Mouse (Mus musculus) CH12.LX (cell line): ENCODE measurements at regions not wholly inside any gene's neighbourhood (a gene's known extent, or its start where the extent isn't known, plus 50 kb on each side); places are given as distances from the start of the nearest gene placed in this dataset.

Experiments
- DNase-seq: peaks from one replicate; pipeline ENCODE4 v3.0.0-alpha.2; 2013; ENCODE audit errors: extremely low read depth
- H3K27ac ChIP-seq: 2 replicates; pipeline ENCODE4 v1.5.1; 2012; ENCODE audit warnings: low read depth, mild to moderate bottlenecking, control low read depth, moderate library complexity; ENCODE audit not compliant: insufficient read depth
- H3K27me3 ChIP-seq: replicated peaks from 2 replicates; pipeline ENCODE3; 2012; ENCODE audit warnings: inconsistent platforms
- H3K36me3 ChIP-seq, 2 experiments: replicated peaks in 1 of 2; 2 replicates each; pipeline versions ENCODE3 to v1.6.1; 2012; ENCODE audit warnings: inconsistent platforms in 1 of 2, low read length in 1 of 2, mild to moderate bottlenecking in 1 of 2, mixed read lengths in 1 of 2, moderate library complexity in 1 of 2; ENCODE audit not compliant: control insufficient read depth in 1 of 2, insufficient read depth in 1 of 2
- H3K4me1 ChIP-seq, 2 experiments: 2 replicates each; pipeline ENCODE4 v1.6.1; 2012; ENCODE audit warnings: inconsistent platforms in 1 of 2, moderate library complexity in 1 of 2; ENCODE audit not compliant: insufficient read depth in 2 of 2, control insufficient read depth in 1 of 2
- H3K4me2 ChIP-seq: 2 replicates; pipeline ENCODE4 v1.6.1; 2012; ENCODE audit warnings: low read depth, mild to moderate bottlenecking, control low read depth; ENCODE audit not compliant: poor library complexity, insufficient read depth, severe bottlenecking
- H3K4me3 ChIP-seq, 3 experiments: fragments of 150-350 bp in 1 of 3; sonication (generic) in 1 of 3; replicated peaks in 1 of 3; 2 replicates each; pipeline versions ENCODE3 to v1.5.1; 2011 to 2012; ENCODE audit warnings: low read depth in 2 of 3, low read length in 2 of 3, mild to moderate bottlenecking in 2 of 3, moderate library complexity in 2 of 3, control low read depth in 1 of 3, improper control_type of control experiment in 1 of 3, inconsistent platforms in 1 of 3, mixed read lengths in 1 of 3; ENCODE audit not compliant: poor library complexity in 1 of 3
- H3K79me2 ChIP-seq: replicated peaks from 2 replicates; pipeline ENCODE4 v1.6.1; 2012; ENCODE audit warnings: mild to moderate bottlenecking, moderate library complexity; ENCODE audit not compliant: control insufficient read depth, poor library complexity, insufficient read depth, severe bottlenecking; ENCODE audit errors: extremely low read depth
- H3K9ac ChIP-seq: 2 replicates; pipeline ENCODE4 v1.6.1; 2012; ENCODE audit warnings: low read depth, mild to moderate bottlenecking, control low read depth, moderate library complexity; ENCODE audit not compliant: insufficient read depth
- H3K9me3 ChIP-seq: replicated peaks from 2 replicates; pipeline ENCODE3; 2012; ENCODE audit warnings: low read length, inconsistent platforms, mixed read lengths
- BHLHE40 ChIP-seq: IDR thresholded peaks from 2 replicates; pipeline ENCODE4 v1.6.1; 2011; ENCODE audit warnings: mild to moderate bottlenecking, low read depth, low read length, improper control_type of control experiment
- CTCF ChIP-seq, 2 experiments: IDR thresholded peaks in 1 of 2; conservative IDR thresholded peaks in 1 of 2; 2 replicates each; pipeline ENCODE4 v1.5.1; 2011 to 2012; ENCODE audit warnings: low read depth in 2 of 2, low read length in 2 of 2, improper control_type of control experiment in 1 of 2, inconsistent platforms in 1 of 2, mild to moderate bottlenecking in 1 of 2, moderate library complexity in 1 of 2
- ELF1 ChIP-seq: IDR thresholded peaks from 2 replicates; pipeline ENCODE4 v1.6.1; 2014; ENCODE audit warnings: low read depth, mild to moderate bottlenecking, inconsistent platforms, low read length, improper control_type of control experiment
- EP300 ChIP-seq: IDR thresholded peaks from 2 replicates; pipeline ENCODE4 v1.6.1; 2011; ENCODE audit warnings: low read length, improper control_type of control experiment
- GABPA ChIP-seq: IDR thresholded peaks from 2 replicates; pipeline ENCODE4 v1.6.1; 2012; ENCODE audit warnings: low read depth, low read length, improper control_type of control experiment, inconsistent platforms; ENCODE audit not compliant: insufficient replicate concordance
- HCFC1 ChIP-seq: IDR thresholded peaks from 2 replicates; pipeline ENCODE4 v1.6.1; 2012; ENCODE audit warnings: low read depth, mild to moderate bottlenecking, inconsistent platforms, low read length, improper control_type of control experiment
- IRF4 ChIP-seq: IDR thresholded peaks from 2 replicates; pipeline ENCODE4 v1.6.1; 2014; ENCODE audit warnings: low read depth, mild to moderate bottlenecking, inconsistent platforms, low read length, improper control_type of control experiment
- JUND ChIP-seq: conservative IDR thresholded peaks from 2 replicates; pipeline ENCODE4 v1.6.1; 2011; ENCODE audit warnings: low read depth, low read length, improper control_type of control experiment
- KAT2A ChIP-seq: IDR thresholded peaks from 2 replicates; pipeline ENCODE4 v1.6.1; 2012; ENCODE audit warnings: low read length, improper control_type of control experiment, inconsistent platforms; ENCODE audit not compliant: insufficient replicate concordance
- MAFK ChIP-seq: IDR thresholded peaks from 2 replicates; pipeline ENCODE4 v1.6.1; 2011; ENCODE audit warnings: low read length, improper control_type of control experiment; ENCODE audit not compliant: insufficient replicate concordance
- MAZ ChIP-seq: IDR thresholded peaks from 2 replicates; pipeline ENCODE4 v1.6.1; 2012; ENCODE audit warnings: low read depth, mild to moderate bottlenecking, inconsistent platforms, low read length, improper control_type of control experiment, moderate library complexity
- MEF2A ChIP-seq: IDR thresholded peaks from 2 replicates; pipeline ENCODE4 v1.6.1; 2014; ENCODE audit warnings: low read depth, mild to moderate bottlenecking, inconsistent platforms, low read length, improper control_type of control experiment, borderline replicate concordance
- MXI1 ChIP-seq: IDR thresholded peaks from 2 replicates; pipeline ENCODE4 v1.6.1; 2011; ENCODE audit warnings: mild to moderate bottlenecking, low read depth, low read length, improper control_type of control experiment
- MYC ChIP-seq: IDR thresholded peaks from 2 replicates; pipeline ENCODE4 v1.6.1; 2011; ENCODE audit warnings: low read depth, mild to moderate bottlenecking, improper control_type of control experiment, low read length
- NRF1 ChIP-seq: IDR thresholded peaks from 2 replicates; pipeline ENCODE4 v1.6.1; 2014; ENCODE audit warnings: low read depth, mild to moderate bottlenecking, inconsistent platforms, low read length, improper control_type of control experiment, moderate library complexity
- RAD21 ChIP-seq: IDR thresholded peaks from 2 replicates; pipeline ENCODE4 v1.6.1; 2011; ENCODE audit warnings: low read depth, mild to moderate bottlenecking, low read length, improper control_type of control experiment, moderate library complexity
- RCOR1 ChIP-seq: conservative IDR thresholded peaks from 2 replicates; pipeline ENCODE4 v1.6.1; 2012; ENCODE audit warnings: low read depth, mild to moderate bottlenecking, inconsistent platforms, low read length, improper control_type of control experiment
- TBP ChIP-seq: conservative IDR thresholded peaks from 2 replicates; pipeline ENCODE4 v1.6.1; 2011; ENCODE audit warnings: low read depth, low read length, improper control_type of control experiment
- TCF12 ChIP-seq: IDR thresholded peaks from 2 replicates; pipeline ENCODE4 v1.6.1; 2014; ENCODE audit warnings: low read depth, mild to moderate bottlenecking, inconsistent platforms, low read length, improper control_type of control experiment
- UBTF ChIP-seq: IDR thresholded peaks from 2 replicates; pipeline ENCODE4 v1.6.1; 2012; ENCODE audit warnings: low read depth, mild to moderate bottlenecking, inconsistent platforms, low read length, improper control_type of control experiment, moderate library complexity
- USF1 ChIP-seq: IDR thresholded peaks from 2 replicates; pipeline ENCODE4 v1.6.1; 2014; ENCODE audit warnings: low read depth, mild to moderate bottlenecking, inconsistent platforms, low read length, improper control_type of control experiment
- USF2 ChIP-seq: conservative IDR thresholded peaks from 2 replicates; pipeline ENCODE4 v1.6.1; 2011; ENCODE audit warnings: low read depth, low read length, improper control_type of control experiment
- ZC3H11A ChIP-seq: IDR thresholded peaks from 2 replicates; pipeline ENCODE4 v1.6.1; 2012; ENCODE audit warnings: low read depth, mild to moderate bottlenecking, inconsistent platforms, low read length, improper control_type of control experiment
- ZKSCAN1 ChIP-seq: IDR thresholded peaks from 2 replicates; pipeline ENCODE4 v1.6.1; 2012; ENCODE audit warnings: low read depth, inconsistent platforms, low read length, improper control_type of control experiment, borderline replicate concordance
- ZNF384 ChIP-seq: IDR thresholded peaks from 2 replicates; pipeline ENCODE4 v1.6.1; 2012; ENCODE audit warnings: low read depth, low read length, improper control_type of control experiment, inconsistent platforms
- dilution Hi-C: fragments of 300-500 bp; cut with MboI; formaldehyde crosslinking; loops from 2 replicates; pipeline ENCODE4 v1.14.3; 2020; ENCODE audit warnings: low sequenced_read_pairs; ENCODE audit not compliant: extremely low pct_unique_long_range_greater_than_20kb, extremely low pct_ligation_motif_present
- in situ Hi-C: fragments of 300-500 bp; cut with MboI; formaldehyde crosslinking; loops from 3 replicates; pipeline ENCODE4 v1.14.3; 2019; ENCODE audit warnings: low sequenced_read_pairs, low pct_ligation_motif_present, low pct_unique_long_range_greater_than_20kb, mixed read lengths

GRCm38 (mm10) chr10:66177318-66177717, 918.6 kb upstream of the Jmjd1c start:
- dilution Hi-C loops, result no loop called here
- DNase-seq, result no peak
- no peak overlapping the region for H3K4me3 ChIP-seq
- no peak overlapping the region for H3K27ac ChIP-seq
- H3K9ac ChIP-seq, result no peak overlapping the region
- H3K36me3 ChIP-seq, result no peaks in the 10 kb centered on the region
- no peaks in the 10 kb centered on the region for H3K79me2 ChIP-seq
- H3K4me1 ChIP-seq, result no peaks in the 10 kb centered on the region
- H3K4me2 ChIP-seq, result no peak overlapping the region
- H3K27me3 ChIP-seq, result no peaks in the 10 kb centered on the region
- TF ChIP-seq IRF4 (no peak), MEF2A (no peak), MYC (no peak), TCF12 (no peak)
- in situ Hi-C loops, result no loop called here
- peaks cover 4% of the 10 kb centered on the region for H3K9me3 ChIP-seq

DNA sequence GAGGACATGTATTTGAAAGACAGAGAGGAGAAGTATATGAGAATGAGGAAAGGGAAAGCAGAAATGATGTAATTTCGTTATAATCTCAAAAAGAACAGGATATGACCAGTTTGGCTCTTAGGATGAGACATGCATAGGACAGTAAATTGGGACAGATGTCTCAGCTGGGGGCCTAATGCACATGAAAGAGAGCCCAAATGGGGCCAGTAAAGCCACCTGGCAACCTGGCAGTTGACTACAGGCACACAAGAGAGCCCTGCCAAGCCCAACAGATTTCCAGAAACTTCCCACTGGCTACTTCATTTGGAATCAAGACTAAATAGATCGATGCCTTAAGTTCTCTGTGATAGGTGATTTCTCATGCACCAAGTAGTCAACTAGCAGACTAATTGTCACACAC, 914.7 kb upstream of the Jmjd1c start:
- in situ Hi-C loops, result no loop called here
- no peaks in the 10 kb centered on the region for H3K36me3 ChIP-seq
- H3K4me3 ChIP-seq, result no peak overlapping the region
- H3K27ac ChIP-seq, result no peak overlapping the region
- H3K9ac ChIP-seq, result no peak overlapping the region
- H3K4me2 ChIP-seq, result no peak overlapping the region
- peaks cover 2% of the 10 kb centered on the region for H3K9me3 ChIP-seq
- DNase-seq, result no peak
- no peaks in the 10 kb centered on the region for H3K4me1 ChIP-seq
- dilution Hi-C loops, result no loop called here
- no peaks in the 10 kb centered on the region for H3K79me2 ChIP-seq
- no peaks in the 10 kb centered on the region for H3K27me3 ChIP-seq
- TF ChIP-seq MAZ, result no peak
- TF ChIP-seq HCFC1, result no peak
- no peak for TF ChIP-seq EP300
- TF ChIP-seq KAT2A, result no peak
- TF ChIP-seq RAD21, result no peak
- no peak for TF ChIP-seq MAFK
- no peak for TF ChIP-seq TCF12
- no peak for TF ChIP-seq IRF4
- no peak for TF ChIP-seq ELF1
- TF ChIP-seq USF1, result no peak
- TF ChIP-seq ZC3H11A, result no peak
- no peak for TF ChIP-seq CTCF (conservative IDR thresholded peaks at IDR 0.05 in 1 of 2, IDR thresholded peaks at IDR 0.05 in 1 of 2; ENCODE audit: low read depth in 2 of 2, low read length in 2 of 2)
- no peak for TF ChIP-seq MXI1

GRCm38 (mm10) chr10:66183069-66183468, 912.9 kb upstream of the Jmjd1c start:
- peaks cover 2% of the 10 kb centered on the region for H3K9me3 ChIP-seq
- no peak overlapping the region for H3K9ac ChIP-seq
- H3K36me3 ChIP-seq, result no peaks in the 10 kb centered on the region
- no peak overlapping the region for H3K4me3 ChIP-seq
- DNase-seq, result no peak
- H3K27ac ChIP-seq, result no peak overlapping the region; the same call in 1 of the 2 replicates
- no peaks in the 10 kb centered on the region for H3K27me3 ChIP-seq
- in situ Hi-C loops, result no loop called here
- TF ChIP-seq ZNF384, result no peak
- TF ChIP-seq USF2, result no peak
- TF ChIP-seq JUND, result no peak
- no peak for TF ChIP-seq MAZ
- TF ChIP-seq NRF1, result no peak
- no peak for TF ChIP-seq UBTF
- no peak for TF ChIP-seq BHLHE40
- no peak for TF ChIP-seq ZKSCAN1
- no peak for TF ChIP-seq EP300
- TF ChIP-seq TBP, result no peak
- no peak for TF ChIP-seq RCOR1
- no peak for TF ChIP-seq GABPA
- no peak overlapping the region for H3K4me2 ChIP-seq
- H3K79me2 ChIP-seq, result no peaks in the 10 kb centered on the region
- dilution Hi-C loops, result no loop called here
- H3K4me1 ChIP-seq, result no peaks in the 10 kb centered on the region
